Mouse (Mus musculus) liver, postnatal 0 days (tissue): ENCODE data around the gene Noa1. TPM values are rescaled to one million over a fixed set of nuclear protein-coding genes. Genes with fewer than 3 reads are reported as not detected.

Source experiments
- ATAC-seq: fragments of 200-750 bp; cut with Nextera tagmentation; 2 replicates; pipeline ENCODE4 v1.8.0; 2017; ENCODE audit warnings: mild to moderate bottlenecking, moderate library complexity
- DNase-seq: peaks from one replicate; pipeline ENCODE4 v3.0.0-alpha.2; 2016
- H3K27ac ChIP-seq: fragments of 300-500 bp; sonication (generic); 2 replicates; pipeline ENCODE4 v1.5.1; 2014; ENCODE audit warnings: antibody characterized with exemption, moderate library complexity, mild to moderate bottlenecking, low read depth
- H3K27me3 ChIP-seq: fragments of 300-500 bp; sonication (generic); 2 replicates; pipeline ENCODE4 v1.6.1; 2014; ENCODE audit warnings: low read length, control low read depth, mixed read lengths; ENCODE audit not compliant: insufficient read depth
- H3K36me3 ChIP-seq: fragments of 300-500 bp; sonication (generic); replicated peaks from 2 replicates; pipeline ENCODE4 v1.6.1; 2014; ENCODE audit warnings: mild to moderate bottlenecking, control low read depth, low read length, moderate library complexity, mixed read lengths; ENCODE audit not compliant: insufficient read depth
- H3K4me1 ChIP-seq: fragments of 300-500 bp; sonication (generic); 2 replicates; pipeline ENCODE4 v1.6.1; 2014; ENCODE audit warnings: antibody characterized with exemption, mild to moderate bottlenecking, control low read depth; ENCODE audit not compliant: insufficient read depth
- H3K4me2 ChIP-seq: fragments of 300-500 bp; sonication (generic); 2 replicates; pipeline ENCODE4 v1.6.1; 2014; ENCODE audit warnings: low read depth, mild to moderate bottlenecking, low read length, moderate library complexity, mixed read lengths
- H3K4me3 ChIP-seq: fragments of 300-500 bp; sonication (generic); 2 replicates; pipeline ENCODE4 v1.5.1; 2014; ENCODE audit warnings: low read depth, low read length
- H3K9ac ChIP-seq: fragments of 300-500 bp; sonication (generic); replicated peaks from 2 replicates; pipeline ENCODE4 v1.6.1; 2014; ENCODE audit warnings: mild to moderate bottlenecking, moderate library complexity
- H3K9me3 ChIP-seq: fragments of 300-500 bp; sonication (generic); 2 replicates; pipeline ENCODE4 v1.6.1; 2016; ENCODE audit warnings: mild to moderate bottlenecking, control low read depth, low read length, mixed read lengths
- CTCF ChIP-seq: sonication (generic); IDR thresholded peaks from 2 replicates; pipeline ENCODE4 v1.5.1; 2016; ENCODE audit warnings: antibody characterized with exemption, low read depth
- EP300 ChIP-seq: IDR thresholded peaks from 2 replicates; pipeline ENCODE4 v1.6.1; 2016; ENCODE audit warnings: antibody characterized with exemption, low read depth, mild to moderate bottlenecking
- WGBS: fragments of 180-500 bp; shearing (Covaris S2); extraction: QIAGEN DNeasy Blood & Tissue Kit; methylation state at CpG from one replicate; pipeline ENCODE4 v1.1.7; 2014; ENCODE audit not compliant: insufficient replicate concordance; 5-methylcytosine and 5-hydroxymethylcytosine counted together
- polyA plus RNA-seq: library from polyadenylated mRNA; unstranded; fragments of >200 nt; fragmentation: Nextera tagmentation; extraction: Ambion mirVana; gene quantifications from 2 replicates; pipeline ENCODE4 v1.2.1, GENCODE M21; 2015

The Noa1 gene
- polyA plus RNA-seq, 1 experiment from 2014 or later: 10.5 TPM

- H3K4me1 ChIP-seq: peaks cover 10% of the 10 kb centered on the region
- WGBS: 95% methylated on average over 30 of the region's 30 CpGs
- H3K4me3 ChIP-seq: no peak overlapping the region
- peaks cover 19% of the 10 kb centered on the region for H3K36me3 ChIP-seq
- H3K27ac ChIP-seq: no peak overlapping the region
- TF ChIP-seq CTCF (no peak), EP300 (no peak)
- H3K4me2 ChIP-seq: no peak overlapping the region
- no peak for ATAC-seq
- DNase-seq: no peak
- H3K9ac ChIP-seq: no peak overlapping the region
- H3K27me3 ChIP-seq: no peaks in the 10 kb centered on the region
- H3K9me3 ChIP-seq: no peaks in the 10 kb centered on the region
Observed at GRCm38 (mm10) chr5:77267957-77268624, 41.8 kb downstream of the Noa1 start.

GRCm38 (mm10) chr5:77267441-77267840, 42.4 kb downstream of the Noa1 start:
- Histone ChIP-seq H3K4me2 (peak overlapping the region; percentile 93), H3K9ac (no peak overlapping the region), H3K9me3 (no peaks in the 10 kb centered on the region), H3K4me1 (peaks cover 9% of the 10 kb centered on the region; the same call in 1 of the 2 replicates), H3K36me3 (peaks cover 19% of the 10 kb centered on the region), H3K27me3 (no peaks in the 10 kb centered on the region), H3K27ac (no peak overlapping the region), H3K4me3 (peak overlapping the region; percentile 97)
- TF ChIP-seq CTCF (no peak), EP300 (no peak)
- no peak for DNase-seq
- 70% methylated on average over 4 of the region's 4 CpGs for WGBS
- ATAC-seq: no peak

GRCm38 (mm10) chr5:77266886-77267401, 42.9 kb downstream of the Noa1 start:
- Histone ChIP-seq H3K27me3 (no peaks in the 10 kb centered on the region), H3K9me3 (no peaks in the 10 kb centered on the region), H3K4me2 (peak overlapping the region; percentile 93), H3K4me3 (peak overlapping the region; percentile 97), H3K27ac (peak overlapping the region; percentile 96), H3K4me1 (peaks cover 9% of the 10 kb centered on the region; the same call in 1 of the 2 replicates), H3K36me3 (peaks cover 19% of the 10 kb centered on the region), H3K9ac (peak overlapping the region; percentile 95)
- no peak for ATAC-seq
- TF ChIP-seq EP300: no peak
- TF ChIP-seq CTCF: no peak
- no peak for DNase-seq
- under 1% methylated on average over 11 of the region's 11 CpGs for WGBS

- H3K4me2 ChIP-seq: peak overlapping the region; percentile 93
- H3K36me3 ChIP-seq: peaks cover 16% of the 10 kb centered on the region
- no peaks in the 10 kb centered on the region for H3K27me3 ChIP-seq
- H3K9me3 ChIP-seq: no peaks in the 10 kb centered on the region
- H3K9ac ChIP-seq: peak overlapping the region; percentile 95
- WGBS: under 1% methylated on average over 68 of the region's 87 CpGs
- DNase-seq (peak; percentile 70), ATAC-seq (peak; percentile 69)
- peak overlapping the region; percentile 96 for H3K27ac ChIP-seq
- TF ChIP-seq CTCF: no peak
- TF ChIP-seq EP300: no peak
- peak overlapping the region; percentile 97 for H3K4me3 ChIP-seq
- peaks cover 9% of the 10 kb centered on the region; the same call in 1 of the 2 replicates for H3K4me1 ChIP-seq
Observed at GRCm38 (mm10) chr5:77266066-77266885, 43.6 kb downstream of the Noa1 start.

- no peaks in the 10 kb centered on the region for H3K9me3 ChIP-seq
- TF ChIP-seq EP300 (no peak), CTCF (0 out of 2 replicates have a peak, but pooled peaks have one; percentile 24)
- peak overlapping the region; percentile 95 for H3K9ac ChIP-seq
- H3K4me1 ChIP-seq: peaks cover 9% of the 10 kb centered on the region; the same call in 1 of the 2 replicates
- H3K36me3 ChIP-seq: peaks cover 14% of the 10 kb centered on the region
- WGBS: 0% methylated on average over 25 of the region's 53 CpGs
- H3K27me3 ChIP-seq: no peaks in the 10 kb centered on the region
- peak overlapping the region; percentile 97 for H3K4me3 ChIP-seq
- peak overlapping the region; percentile 93 for H3K4me2 ChIP-seq
- peak overlapping the region; percentile 96 for H3K27ac ChIP-seq
- DNase-seq (peak; percentile 86), ATAC-seq (peak; percentile 83)
Observed at GRCm38 (mm10) chr5:77265671-77266065, 44.2 kb downstream of the Noa1 start.

GRCm38 (mm10) chr5:77265081-77265670, 44.7 kb downstream of the Noa1 start, which contains the start of gene Rest:
Gene Rest, plus strand, starts transcription at chr5:77265491.
- no peak for TF ChIP-seq EP300
- no peak for TF ChIP-seq CTCF
- peak; percentile 89 for DNase-seq
- H3K9ac ChIP-seq: peak within 1 kb of the TSS; percentile 95
- ATAC-seq: peak; percentile 85
- H3K4me3 ChIP-seq: peak within 1 kb of the TSS; percentile 97
- H3K27ac ChIP-seq: peak within 1 kb of the TSS; percentile 96
- peaks cover 9% of the 10 kb centered on the region; the same call in 1 of the 2 replicates for H3K4me1 ChIP-seq
- no peaks in the 10 kb centered on the region for H3K27me3 ChIP-seq
- peaks cover 14% of the 10 kb centered on the region for H3K36me3 ChIP-seq
- peak within 1 kb of the TSS; percentile 93 for H3K4me2 ChIP-seq
- H3K9me3 ChIP-seq: no peaks in the 10 kb centered on the region
- WGBS: under 1% methylated on average over 52 of the region's 78 CpGs
